Mouse (Mus musculus): ENCODE data around the gene Disc1.

- TF ChIP-seq CTCF (IDR thresholded peaks at IDR 0.05; ENCODE audit: low read depth): no peak
- TF ChIP-seq EP300 (IDR thresholded peaks at IDR 0.05; ENCODE audit: low read depth): no peak
Observed at GRCm38 (mm10) chr8:125084523-125084922, 30.5 kb downstream of the Disc1 start.

Data from liver, postnatal 0 days (tissue).